Mouse (Mus musculus) WW6 (cell line): ENCODE measurements around the gene Hist1h3e.
"Not testable (repeated sequence)": the region's sequence is repeated elsewhere in the genome, so short reads cannot be mapped to it uniquely, and the experiment has no call there.

Experiments used
- DNase-seq: peaks from one replicate; pipeline ENCODE4 v3.0.0-alpha.2; 2013; ENCODE audit warnings: low read depth, low spot score

Hist1h3e gene

GRCm38 (mm10) chr13:23538249-23538648 lies 23.9 kb downstream of the Hist1h3e start:
- DNase-seq: no peak

DNA sequence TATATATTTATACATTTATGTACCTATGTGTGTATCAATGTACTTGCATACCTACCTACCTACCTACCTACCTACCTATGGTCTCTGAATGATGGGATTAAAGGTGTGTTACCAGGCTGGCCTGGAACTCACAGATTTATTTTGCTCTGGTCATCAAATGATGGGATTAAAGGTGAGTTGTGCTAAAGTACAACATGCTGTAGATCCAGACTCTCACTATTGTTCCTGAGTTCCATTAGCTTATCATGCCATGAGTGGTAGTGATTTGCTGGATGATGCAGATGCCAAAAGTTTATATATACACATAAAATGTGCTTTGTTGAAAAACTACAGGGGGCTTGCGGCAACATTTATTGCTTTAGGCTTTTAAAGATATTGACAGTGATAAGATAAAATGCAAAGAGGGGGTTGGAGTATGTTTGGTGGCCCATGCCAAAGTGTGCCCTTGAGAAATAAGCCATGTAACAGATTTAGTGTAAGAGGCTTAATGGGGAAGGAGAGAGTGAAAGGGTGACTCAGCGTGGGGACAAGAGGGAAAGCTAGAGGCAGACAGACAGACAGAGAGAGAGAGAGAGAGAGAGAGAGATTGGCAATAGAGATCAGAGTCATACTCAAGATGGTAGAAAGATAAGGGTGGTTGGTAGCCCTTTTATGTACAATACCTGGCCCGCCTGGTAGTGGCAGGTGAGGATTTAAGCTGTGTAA lies 25.0 kb downstream of the Hist1h3e start:
- no peak for DNase-seq

DNA sequence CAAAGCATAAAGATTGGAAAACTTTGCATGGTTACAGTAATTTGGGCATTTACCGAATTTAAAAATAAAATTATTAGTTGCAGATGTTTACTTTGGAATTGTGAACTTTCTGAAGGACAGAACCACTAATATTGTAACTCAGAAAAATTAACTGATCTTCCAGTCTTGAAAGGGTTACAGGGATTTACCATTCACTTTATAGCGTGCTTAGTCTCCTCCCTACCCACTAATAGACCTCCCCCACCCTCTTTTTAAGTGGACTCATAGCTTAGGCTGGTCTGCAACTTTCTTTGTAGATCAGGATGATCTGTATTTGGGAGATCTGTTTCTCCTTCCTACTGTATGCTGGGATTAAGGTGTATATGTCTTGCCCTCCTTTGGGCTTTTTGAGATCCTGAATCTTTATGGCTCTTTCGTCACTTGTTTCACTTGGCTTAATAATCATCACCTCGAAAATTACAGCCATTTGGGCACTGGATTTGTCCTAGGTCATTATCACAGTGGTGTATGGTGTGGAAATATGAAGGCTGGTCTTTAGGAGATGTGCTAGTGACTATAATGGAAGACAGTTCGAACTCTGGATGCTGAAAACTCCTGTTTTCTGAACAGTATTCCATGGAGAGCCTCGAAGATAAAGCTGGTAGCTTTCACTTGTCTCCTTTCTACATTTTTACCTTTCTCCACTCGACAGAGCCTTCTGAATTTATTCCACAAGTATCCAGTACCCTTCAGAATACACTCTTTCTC lies 25.9 kb downstream of the Hist1h3e start:
- no peak for DNase-seq

DNA sequence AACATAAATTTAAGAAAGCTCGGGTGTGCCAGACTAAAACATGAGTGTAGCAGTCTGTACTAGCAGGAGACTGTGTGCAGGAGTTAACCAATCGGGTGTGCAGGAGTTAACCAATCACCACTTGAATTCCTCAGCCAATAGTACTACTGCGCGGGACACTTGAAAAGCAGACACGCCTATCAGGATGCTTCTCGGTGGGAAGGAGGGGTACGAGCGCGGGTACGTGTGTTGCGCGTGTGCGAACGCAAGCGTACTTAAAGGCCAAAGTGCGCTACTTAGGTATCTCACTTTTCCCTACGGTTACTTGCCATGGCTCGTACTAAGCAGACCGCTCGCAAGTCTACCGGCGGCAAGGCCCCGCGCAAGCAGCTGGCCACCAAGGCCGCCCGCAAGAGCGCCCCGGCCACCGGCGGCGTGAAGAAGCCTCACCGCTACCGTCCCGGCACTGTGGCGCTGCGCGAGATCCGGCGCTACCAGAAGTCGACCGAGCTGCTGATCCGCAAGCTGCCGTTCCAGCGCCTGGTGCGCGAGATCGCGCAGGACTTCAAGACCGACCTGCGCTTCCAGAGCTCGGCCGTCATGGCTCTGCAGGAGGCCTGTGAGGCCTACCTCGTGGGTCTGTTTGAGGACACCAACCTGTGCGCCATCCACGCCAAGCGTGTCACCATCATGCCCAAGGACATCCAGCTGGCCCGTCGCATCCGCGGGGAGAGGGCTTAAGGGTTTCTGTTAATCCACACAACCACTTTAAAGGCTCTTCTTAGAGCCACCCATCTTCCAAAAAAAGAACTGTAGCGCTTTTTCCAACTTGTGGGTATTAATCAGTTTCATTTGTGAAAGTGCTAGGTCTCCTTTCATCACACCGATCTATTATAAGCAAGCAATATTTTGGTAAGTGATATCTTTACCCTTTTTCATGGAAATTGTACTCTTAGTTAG lies 26.8 kb downstream of the Hist1h3e start, which contains the start of gene Hist1h3g:
Gene Hist1h3g, plus strand, starts transcription at position 286 of the 939 bp plus-strand sequence.
- DNase-seq: not testable (repeated sequence)

DNA sequence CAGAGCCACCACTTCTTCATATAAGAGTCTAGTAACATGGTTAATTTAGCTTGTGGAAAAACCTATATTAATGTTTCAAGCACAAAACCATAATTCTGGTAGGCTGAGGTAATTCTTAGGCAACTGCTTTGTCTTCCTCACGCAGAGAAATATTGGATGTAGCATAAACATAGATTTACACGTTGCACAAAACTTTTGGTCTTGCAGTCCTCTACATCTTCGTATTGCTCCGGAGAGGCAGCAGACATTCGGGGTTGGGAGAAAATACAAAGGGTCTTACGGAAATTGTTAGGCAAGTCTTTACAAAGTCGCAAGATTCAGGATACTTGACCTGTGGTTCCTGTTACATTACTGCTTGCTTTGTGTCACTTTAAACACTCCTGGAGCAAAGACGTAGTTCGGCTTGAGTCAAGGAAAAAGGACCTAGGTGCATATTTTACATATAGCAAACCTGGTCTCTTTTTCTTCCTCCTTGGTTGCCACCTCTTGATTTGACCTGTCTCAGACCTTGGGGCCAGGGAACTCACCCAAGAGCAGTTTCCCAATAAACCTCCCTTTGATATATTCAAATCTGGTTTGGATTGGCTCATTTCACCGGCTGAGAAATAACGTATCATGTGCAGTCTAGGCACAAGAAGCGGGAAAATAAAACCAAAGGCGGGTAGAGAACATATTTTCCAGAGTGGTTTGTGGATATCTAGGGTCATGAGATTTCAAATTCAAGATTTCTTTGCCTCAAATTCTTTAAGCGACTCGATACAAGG lies 27.6 kb downstream of the Hist1h3e start:
- no peak for DNase-seq

- not testable (repeated sequence) for DNase-seq
These were observed 28.4 kb downstream of the Hist1h3e start, which contains the start of gene Hist1h2af for GRCm38 (mm10) chr13:23533560-23534367. Gene Hist1h2af (plus strand): TSS chr13:23533906.

DNA sequence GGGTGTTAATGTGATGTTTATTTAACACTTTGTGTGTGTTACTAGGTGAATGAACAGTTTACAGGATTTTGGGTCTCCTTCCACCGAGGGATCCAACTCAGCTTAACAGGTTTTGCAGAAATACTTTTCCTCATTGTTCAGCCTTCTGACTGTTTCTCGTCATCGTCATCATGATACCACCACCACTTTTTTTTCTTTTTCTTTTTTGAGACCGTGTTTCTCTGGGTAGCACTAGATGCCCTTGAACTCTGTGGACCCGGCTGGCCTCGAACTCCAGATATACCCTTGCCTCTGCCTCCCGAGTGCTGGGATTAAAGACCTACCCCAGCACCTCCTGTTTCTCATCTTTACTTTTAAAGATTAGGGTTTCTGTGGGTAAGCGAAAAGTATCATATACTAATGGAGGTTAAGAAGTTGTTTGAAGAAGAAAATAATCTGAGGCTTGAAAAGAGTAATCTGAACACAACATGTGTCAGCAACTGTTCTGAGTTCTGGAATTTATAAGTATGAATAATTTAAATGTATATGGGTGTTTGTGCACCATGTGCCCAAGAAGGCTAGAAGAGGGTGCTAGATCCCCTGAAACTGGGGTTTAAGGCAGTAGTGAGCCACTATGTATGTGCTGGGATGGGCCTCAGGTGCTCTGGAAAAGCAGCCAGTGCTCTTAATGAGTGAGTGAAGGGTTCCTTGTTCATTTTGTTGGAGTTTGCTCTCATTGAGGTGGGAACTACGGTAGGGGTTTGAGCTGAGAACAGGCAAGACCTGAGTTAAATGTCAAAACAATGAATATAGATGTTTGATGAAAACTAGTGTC lies 29.7 kb downstream of the Hist1h3e start:
- DNase-seq: no peak

GRCm38 (mm10) chr13:23530901-23531875 lies 31.0 kb downstream of the Hist1h3e start, which contains the start of gene Hist1h4h:
Gene Hist1h4h (plus strand): TSS chr13:23531050.
- no peak for DNase-seq

DNA sequence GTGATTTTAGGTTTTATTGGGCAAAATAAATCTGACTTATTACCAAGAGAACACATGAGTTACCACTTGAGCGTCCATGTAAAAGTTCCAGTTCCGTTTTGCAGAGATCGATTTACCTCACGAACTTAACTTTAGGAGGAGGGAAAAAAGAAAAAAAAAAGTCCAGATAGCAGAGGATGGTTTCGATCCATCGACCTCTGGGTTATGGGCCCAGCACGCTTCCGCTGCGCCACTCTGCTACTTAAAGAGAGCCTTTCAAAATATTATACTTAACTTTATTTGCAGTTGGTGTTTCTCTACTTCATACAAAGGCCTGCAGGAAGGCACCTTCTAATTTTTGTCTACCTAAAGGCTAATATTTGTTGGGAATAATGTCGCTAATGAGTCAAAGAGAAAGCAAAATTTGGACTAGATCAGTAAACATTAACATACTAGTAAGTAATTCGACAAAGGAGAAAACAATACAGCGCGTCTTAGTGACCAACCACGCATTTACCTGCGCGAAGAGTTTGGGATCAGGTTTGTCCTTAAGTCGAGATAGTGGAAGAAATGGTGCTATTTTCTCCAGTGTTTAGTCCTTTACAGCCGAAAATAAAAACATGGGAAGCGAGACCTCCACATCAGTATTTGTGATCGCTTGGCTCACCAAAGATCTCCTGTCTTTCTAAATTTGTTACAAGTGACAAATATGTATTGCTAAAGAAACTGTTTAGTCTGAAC lies 31.8 kb downstream of the Hist1h3e start:
- DNase-seq: no peak

GRCm38 (mm10) chr13:23529480-23530165 lies 32.5 kb downstream of the Hist1h3e start:
- DNase-seq: no peak

DNA sequence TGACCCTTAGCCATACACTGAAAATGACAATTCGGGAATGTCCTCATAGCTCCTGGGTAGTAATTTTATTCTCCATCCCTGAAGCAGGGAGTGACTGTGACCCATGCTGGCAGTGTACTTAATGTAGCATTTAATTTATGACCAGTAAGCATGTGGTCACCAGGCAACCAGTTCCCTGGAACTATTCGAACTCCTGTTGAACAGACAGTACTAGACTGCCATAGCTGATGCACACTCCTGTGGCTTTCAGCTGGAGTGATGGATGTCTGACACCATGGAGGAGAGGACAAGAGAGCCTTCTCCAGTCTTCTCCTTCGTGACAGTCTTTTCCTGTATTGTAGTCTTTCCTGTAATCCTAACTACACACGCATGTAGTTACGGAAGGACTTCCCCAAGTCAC lies 33.2 kb downstream of the Hist1h3e start:
- no peak for DNase-seq

DNA sequence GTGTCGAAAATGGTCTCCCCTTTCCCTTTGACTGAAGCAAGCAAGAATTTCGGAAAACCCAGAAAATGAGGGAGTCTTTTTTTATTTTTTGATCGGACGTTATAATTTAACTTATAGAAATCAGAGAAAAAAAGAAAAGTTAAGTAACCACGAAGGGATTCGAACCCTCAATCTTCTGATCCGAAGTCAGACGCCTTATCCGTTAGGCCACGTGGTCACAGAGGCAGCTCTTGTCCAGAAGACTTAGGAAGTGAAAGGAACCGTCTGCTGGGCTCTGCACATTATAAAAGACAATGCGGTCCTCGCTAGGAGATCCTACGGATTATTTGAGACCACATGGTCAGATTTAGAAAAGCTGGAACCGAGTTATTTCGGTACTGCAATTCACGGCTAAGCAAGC lies 35.9 kb downstream of the Hist1h3e start:
- no peak for DNase-seq

DNA sequence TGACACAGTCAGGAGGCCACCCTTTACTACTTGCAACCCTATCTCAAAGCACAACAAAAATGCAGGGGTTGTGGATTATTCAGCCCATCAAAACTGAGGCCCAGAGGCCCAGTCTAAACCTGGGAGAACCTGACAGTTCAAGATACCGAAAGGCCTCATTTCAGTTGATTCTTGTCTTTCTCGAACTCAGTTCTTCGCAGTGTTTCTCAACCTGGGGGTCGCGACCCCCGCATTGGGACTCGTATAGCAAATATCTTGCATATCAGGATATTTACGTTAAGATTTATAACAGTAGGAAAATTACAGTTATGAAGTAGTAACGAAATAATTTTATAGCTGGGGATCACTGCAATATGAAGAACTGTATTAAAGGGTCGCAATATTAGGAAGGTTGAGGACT lies 36.3 kb downstream of the Hist1h3e start:
- no peak for DNase-seq

GRCm38 (mm10) chr13:23524654-23525053 lies 37.5 kb downstream of the Hist1h3e start:
- DNase-seq: no peak

GRCm38 (mm10) chr13:23523976-23524375 lies 38.2 kb downstream of the Hist1h3e start:
- no peak for DNase-seq

DNA sequence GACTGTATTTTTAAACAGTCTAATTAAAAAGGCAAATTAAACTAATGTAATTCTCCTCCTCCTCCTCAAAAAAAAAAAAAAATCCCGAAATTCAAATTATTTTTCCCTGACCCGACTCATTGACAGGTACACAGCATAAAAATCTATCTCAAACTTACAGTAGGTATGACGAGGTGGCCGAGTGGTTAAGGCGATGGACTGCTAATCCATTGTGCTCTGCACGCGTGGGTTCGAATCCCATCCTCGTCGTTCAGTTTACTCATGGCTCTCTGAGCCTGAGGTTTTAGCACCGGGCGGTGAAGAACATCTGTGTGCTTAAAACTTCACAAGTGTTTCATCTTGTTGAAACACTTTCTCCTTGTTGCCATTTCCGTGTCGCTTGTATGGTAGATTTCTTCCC lies 40.5 kb downstream of the Hist1h3e start:
- DNase-seq: no peak

DNA sequence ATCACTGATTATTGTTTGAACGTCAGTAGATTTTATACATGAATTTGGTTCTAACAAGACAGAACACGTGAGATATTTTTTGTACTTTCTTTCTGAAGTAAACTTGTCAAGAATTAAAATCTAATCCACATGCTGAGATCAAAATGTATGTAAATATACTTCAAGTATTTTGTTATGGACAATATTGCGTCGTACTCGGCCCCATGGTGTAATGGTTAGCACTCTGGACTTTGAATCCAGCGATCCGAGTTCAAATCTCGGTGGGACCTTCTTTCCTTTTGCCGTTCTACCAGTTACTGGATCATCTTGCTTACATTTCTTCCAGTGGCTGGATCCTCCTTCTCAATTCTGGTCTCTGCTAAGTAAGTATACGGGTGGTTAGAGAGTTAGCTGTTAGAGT lies 42.8 kb downstream of the Hist1h3e start:
- no peak for DNase-seq
